Mouse (Mus musculus) adrenal gland, postnatal 0 days (tissue): ENCODE data around the gene Gm17728. TPM values are rescaled to one million over a fixed set of nuclear protein-coding genes. Genes with fewer than 3 reads are reported as not detected.

ENCODE experiments used
- polyA plus RNA-seq: library from polyadenylated mRNA; unstranded; fragments of >200 nt; fragmentation: Nextera tagmentation; extraction: Ambion mirVana; gene quantifications from 2 replicates; pipeline ENCODE4 v1.2.1, GENCODE M21; 2015

The Gm17728 gene
- not detected in 2 replicates for polyA plus RNA-seq

GRCm38 (mm10) chr17:9421760-9422159, at the start of gene Gm17728:
Gene Gm17728 (plus strand): TSS chr17:9422060.

Other genes with a start within 250 kb of the Gm17728 start
- gene Pabpc6, start 247.7 kb downstream of the Gm17728 start, polyA plus RNA-seq = not detected in 2 replicates